Mouse (Mus musculus): Measurements from ENCODE around the gene Tbc1d22a.

Tbc1d22a gene

GRCm38 (mm10) chr15:86334276-86334675 is 120.0 kb downstream of the Tbc1d22a start:
- no peak for DNase-seq (ENCODE audit: extremely low spot score, low spot score)

DNA sequence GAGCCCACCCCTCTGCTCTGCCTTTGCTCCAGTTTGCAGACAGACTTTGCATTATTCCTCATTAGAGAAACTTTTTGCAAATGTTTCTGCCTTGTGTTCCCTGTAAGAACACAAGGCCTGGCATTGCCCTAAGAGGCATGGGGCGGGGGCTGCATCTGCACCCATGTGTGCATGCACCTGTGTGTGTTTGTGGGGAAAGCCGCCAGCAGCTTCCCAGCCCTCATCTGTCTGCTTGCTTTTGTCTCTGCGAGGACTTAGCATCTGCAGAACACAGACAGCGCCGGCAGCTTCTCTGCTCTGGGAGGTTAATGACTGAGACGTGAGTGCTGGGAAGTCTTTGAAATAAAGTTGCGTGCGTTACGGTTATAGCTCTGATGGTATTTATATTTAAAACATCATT is 120.5 kb downstream of the Tbc1d22a start:
- no peak for DNase-seq (ENCODE audit: extremely low spot score, low spot score)

DNA sequence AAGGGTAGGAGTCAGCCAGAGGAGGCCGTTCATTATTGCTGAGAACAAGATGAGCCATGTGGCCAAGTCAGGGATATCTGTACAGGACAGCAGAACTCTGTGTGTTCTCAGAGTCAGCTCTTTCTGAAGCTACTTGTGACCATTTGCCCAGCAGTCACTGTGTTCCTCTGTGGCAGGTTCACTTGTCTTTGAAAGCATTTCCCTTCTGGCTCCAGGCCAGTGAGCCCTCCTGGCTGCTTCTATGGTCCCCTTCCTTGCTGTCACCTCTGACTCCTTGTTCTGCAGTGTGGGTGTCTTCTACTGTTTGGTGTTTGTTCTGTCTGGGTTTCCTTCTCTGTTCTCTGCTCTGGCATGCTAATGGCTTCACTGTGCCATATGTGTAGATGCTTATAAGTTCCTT is 121.5 kb downstream of the Tbc1d22a start:
- DNase-seq (ENCODE audit: extremely low spot score, low spot score) = no peak

- no peak for DNase-seq (ENCODE audit: extremely low spot score, low spot score)
These were observed 123.5 kb downstream of the Tbc1d22a start for GRCm38 (mm10) chr15:86337726-86338125.

- DNase-seq (ENCODE audit: extremely low spot score, low spot score) = no peak
These were observed 125.5 kb downstream of the Tbc1d22a start for GRCm38 (mm10) chr15:86339736-86340135.

- DNase-seq (ENCODE audit: extremely low spot score, low spot score) = no peak
These were observed 126.5 kb downstream of the Tbc1d22a start for GRCm38 (mm10) chr15:86340766-86341165.

DNA sequence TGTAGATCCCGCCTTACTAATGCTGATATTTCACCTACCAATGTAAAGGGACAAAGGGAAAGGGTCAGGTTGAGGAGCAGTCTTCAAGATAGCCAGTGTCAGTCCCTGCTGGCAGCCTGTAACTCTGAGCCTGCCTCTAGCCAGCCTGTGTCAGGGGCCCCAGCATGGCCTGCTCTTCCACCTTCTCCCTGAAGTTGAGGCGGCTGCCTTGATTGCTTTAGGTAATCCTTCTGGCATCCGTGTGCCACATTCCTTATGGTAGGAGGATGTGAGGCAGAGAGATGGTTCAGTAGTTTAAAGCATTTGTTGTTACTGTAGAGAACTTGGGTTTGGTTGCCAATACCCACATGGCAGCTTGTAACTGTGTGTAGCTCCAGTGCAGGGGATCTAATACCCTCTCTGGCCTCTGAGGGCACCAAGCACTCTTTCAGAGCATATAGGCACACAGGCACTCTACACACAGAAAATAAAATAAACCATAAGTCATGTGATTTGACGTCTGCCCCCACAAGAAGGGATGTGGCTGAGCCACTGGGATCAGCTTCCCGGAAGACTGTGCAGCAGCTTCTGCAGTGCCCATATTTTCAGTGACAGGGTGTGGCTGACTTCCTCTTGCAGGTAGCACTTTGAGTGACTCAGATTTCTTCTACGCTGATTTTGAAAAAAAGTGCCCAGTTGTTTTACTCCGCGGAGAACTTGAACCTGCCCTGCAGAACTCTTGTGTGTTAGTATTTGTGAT is 128.5 kb downstream of the Tbc1d22a start:
- no peak for DNase-seq (ENCODE audit: extremely low spot score, low spot score)

DNA sequence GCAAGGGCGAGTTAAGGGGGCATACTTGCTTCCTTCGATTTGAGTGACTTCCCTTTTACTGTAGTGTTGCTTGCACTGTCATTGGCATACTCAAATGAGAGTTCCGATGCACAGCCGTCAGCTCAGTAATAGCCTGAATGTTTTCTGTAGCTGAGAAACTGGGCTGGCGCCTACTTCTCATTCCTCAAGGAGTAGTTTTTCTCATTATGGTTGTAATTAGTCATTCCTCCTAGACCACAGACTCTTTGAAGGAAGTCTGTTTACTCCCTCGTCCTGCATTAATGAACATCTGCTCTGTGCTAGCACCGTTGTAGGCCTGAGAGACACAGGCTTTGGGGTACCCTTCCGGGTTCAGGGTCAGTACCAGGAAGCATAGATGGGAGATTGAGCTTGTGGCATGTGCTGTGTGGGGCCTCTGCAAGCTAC is 130.7 kb downstream of the Tbc1d22a start:
- no peak for DNase-seq (ENCODE audit: extremely low spot score, low spot score)

DNA sequence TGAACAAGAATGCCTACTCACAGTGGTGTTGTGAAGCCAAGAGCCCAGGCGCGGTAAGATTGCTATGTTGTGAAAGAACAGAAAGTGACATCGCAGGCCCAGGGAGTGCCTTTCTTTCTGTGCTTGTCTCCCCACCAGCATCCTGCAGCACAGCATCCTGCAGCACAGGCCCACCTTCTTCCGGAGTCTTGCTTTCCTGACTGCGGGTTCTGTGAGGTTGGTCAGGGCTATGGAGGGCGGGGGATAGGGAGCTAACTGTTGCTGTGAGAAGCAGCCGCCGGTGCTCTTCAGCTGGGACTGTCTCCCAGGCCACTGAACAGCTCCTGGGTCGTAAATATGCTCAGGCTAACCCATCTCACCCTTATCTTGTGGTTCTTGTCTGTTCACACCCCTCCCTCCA is 131.6 kb downstream of the Tbc1d22a start:
- DNase-seq (ENCODE audit: extremely low spot score, low spot score) = no peak

DNA sequence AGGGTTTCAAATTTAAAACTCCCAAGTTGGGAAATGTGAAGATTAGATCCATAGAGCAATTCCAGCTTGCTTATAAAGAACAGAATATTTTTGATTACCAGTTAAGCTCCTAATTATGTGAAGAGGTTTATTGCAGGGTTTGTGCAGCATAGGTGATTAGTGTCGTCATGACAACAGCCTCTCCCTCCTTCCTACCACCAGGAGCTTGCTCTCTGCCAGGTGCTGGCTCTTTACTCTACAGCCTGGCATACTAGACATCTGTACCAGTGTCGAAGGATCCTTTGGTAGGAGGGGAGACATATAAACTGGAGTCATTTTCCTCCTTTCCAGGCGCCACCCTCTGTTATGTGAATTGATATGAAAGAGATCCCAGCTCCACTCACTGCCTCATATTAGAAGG is 132.3 kb downstream of the Tbc1d22a start:
- no peak for DNase-seq (ENCODE audit: extremely low spot score, low spot score)

GRCm38 (mm10) chr15:86354932-86355331 is 140.7 kb downstream of the Tbc1d22a start:
- no peak for DNase-seq (ENCODE audit: extremely low spot score, low spot score)

DNA sequence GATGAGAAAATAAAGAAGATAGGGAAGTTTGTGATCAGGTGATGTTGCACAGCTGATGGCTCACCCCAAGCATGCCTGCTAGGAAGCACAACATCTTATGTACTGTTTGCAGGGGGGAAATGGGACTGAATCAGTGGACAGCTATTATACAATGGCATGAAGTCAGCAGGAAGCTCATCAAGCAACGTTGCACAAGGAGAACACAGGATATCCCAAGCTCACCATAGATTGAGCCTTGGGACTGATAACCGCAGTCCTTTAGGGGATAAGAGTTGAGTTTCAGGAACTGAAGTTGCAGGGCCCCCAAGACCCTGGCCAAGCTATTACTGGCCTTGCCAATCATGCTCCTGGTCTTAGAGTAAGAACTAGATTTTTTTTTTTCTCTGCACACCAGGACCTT is 141.6 kb downstream of the Tbc1d22a start:
- no peak for DNase-seq (ENCODE audit: extremely low spot score, low spot score)

GRCm38 (mm10) chr15:86360376-86360775 is 146.1 kb downstream of the Tbc1d22a start:
- no peak for DNase-seq (ENCODE audit: extremely low spot score, low spot score)

DNA sequence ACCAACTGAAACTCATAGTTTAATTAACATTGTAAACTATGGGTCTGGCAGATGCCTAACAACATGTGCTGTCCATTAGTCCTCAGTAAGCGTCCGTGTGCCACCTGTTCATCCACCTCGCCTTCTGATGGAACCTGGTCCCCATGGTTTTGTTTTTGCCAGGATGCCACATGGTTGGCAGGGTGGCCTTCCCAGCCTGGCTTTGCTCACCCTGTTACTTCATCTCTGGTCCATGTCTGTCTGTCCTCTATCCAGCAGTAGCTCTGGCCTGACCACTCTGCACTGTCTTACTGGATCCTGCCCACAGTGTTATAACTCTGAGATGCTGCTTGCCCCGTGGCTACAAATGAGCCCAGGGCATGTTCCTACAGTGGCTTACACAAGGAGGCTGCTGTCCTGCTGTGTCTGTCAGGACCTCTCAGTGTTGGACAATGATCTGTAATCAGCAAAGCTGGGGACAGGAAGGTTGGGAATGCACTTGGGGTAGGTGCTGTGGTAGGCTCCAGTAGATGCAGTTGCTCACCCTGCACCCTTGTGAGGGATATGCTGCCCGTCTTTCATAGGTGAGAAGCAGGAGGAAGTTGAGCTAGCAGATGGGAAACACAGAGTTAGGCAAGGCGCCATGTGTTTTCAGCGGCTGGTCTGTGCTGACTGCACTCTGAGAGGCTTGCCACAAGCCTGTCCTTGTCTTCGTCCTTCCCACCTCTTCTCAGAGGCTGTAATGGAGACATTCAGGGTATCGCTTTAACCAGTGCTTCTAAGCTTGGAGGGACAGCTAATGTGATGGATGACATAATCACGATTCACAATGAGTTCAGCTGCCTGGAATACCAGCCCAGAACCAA is 148.3 kb downstream of the Tbc1d22a start:
- DNase-seq (ENCODE audit: extremely low spot score, low spot score) = no peak

DNA sequence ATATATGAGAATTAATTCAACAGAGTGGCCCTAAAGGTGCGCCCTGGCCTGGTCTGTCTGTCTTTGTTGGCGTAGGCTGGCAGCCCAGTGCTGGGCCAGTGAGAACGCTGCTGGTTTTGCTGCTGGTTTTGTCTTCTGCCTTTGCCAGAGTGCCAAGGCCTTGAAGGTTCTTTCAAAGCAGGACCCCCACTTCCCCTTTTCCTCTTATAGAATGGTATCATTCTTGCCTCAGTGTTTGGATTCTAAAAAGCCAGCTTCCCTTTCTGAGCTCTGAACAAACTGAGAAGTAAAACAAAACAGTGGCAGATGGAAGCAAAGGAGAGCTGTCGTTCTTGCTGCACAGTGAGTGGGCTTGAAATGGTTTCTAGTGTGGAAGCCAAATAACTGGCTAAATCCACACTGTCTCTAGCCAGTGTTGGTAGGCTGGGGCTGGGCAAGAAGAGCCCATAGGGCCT is 149.6 kb downstream of the Tbc1d22a start:
- DNase-seq (ENCODE audit: extremely low spot score, low spot score) = no peak

DNA sequence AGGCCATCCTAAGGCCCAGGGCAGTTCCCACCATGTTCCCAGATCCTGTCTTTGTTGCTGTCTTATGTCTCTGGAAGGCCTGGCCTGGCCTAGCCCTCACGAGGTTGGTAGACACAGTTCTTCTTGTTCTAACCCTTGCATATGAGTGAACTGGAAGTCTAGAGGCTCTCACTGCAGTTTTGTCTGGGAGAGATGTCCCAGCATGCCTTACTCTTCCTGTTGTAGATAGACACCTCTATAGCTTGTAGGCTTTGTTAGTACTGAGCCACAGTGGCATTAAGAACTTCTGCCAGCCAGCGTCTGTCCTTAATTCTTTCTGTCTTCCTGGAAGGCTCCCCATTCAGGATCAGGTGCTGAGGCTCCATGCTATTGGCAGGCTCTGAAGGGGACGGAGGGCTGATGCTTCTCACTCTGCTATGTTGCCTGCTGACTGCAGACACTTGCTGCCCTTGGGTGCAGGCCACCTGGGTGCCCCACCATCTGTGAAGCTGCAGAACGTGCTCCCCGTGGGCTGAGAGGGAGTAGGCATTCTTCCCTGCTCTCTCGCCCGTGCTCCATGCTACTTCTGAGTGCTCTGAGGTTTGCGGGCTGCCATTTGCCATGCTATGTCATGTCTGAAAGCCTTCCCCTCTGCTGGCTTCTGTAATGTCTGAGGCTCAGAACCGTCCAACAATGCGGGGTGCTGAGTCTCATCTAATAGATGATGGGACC is 150.8 kb downstream of the Tbc1d22a start:
- DNase-seq (ENCODE audit: extremely low spot score, low spot score) = no peak

DNA sequence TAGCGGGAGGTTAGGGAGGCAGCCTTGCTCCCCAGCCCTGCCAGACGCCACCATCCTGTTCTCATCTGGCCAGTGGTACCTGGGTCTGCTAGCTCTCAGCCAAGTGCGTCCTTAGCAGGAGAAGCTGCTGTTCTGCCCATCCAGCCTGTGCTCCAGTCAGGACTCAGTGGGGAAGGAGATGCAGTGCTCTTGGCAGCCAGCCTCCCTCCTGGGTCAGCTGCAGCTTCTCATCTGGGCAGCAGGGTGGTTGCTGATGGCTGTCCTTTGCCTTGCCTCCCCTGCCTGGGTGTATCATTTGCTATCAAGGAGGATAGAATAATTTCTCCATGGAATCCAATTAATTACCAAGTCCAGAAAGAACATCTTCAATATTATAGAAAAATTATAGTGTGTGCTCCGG is 152.5 kb downstream of the Tbc1d22a start:
- DNase-seq (ENCODE audit: extremely low spot score, low spot score) = no peak

GRCm38 (mm10) chr15:86367247-86367646 is 153.0 kb downstream of the Tbc1d22a start:
- DNase-seq (ENCODE audit: extremely low spot score, low spot score) = no peak

DNA sequence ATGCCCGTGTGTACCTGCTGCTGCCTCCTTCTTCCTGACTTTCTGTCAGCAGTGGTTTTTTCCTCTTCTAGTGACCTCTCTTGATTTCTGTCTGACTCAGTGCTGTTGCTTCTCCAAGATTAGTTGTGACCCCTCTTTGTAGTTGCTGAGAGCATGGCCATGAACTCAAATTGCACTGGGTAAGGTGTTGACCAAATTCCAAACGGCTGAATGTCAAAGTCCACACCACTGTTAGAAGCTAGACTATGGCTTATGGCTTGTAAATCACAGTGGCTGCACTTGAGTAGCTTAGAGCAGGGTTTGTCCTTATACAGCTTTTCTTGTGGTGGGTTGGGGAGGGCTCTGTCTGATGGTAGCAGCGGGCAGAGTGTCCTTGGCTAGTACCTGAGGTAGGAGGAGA is 156.6 kb downstream of the Tbc1d22a start:
- DNase-seq (ENCODE audit: extremely low spot score, low spot score) = no peak

DNA sequence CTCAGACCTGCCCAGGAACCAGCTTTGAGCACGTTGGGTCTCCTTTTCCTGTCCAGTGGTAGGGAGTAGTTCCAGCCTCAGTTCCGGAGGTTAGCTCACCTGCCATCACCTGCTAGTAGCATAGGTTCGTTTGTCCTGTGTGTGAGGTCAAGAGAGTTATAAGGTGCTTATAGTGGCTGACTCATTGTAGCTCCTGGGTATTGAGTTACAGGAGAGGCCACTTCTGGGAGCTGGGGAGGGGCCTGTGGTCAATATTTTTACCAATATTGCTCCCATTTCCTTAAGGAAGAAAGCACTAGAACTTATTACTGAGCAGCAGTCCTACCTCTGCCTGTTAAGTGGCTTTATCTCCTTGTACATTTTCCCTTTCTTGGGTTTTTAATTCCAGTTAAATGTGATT is 161.0 kb downstream of the Tbc1d22a start:
- DNase-seq (ENCODE audit: extremely low spot score, low spot score) = no peak

DNA sequence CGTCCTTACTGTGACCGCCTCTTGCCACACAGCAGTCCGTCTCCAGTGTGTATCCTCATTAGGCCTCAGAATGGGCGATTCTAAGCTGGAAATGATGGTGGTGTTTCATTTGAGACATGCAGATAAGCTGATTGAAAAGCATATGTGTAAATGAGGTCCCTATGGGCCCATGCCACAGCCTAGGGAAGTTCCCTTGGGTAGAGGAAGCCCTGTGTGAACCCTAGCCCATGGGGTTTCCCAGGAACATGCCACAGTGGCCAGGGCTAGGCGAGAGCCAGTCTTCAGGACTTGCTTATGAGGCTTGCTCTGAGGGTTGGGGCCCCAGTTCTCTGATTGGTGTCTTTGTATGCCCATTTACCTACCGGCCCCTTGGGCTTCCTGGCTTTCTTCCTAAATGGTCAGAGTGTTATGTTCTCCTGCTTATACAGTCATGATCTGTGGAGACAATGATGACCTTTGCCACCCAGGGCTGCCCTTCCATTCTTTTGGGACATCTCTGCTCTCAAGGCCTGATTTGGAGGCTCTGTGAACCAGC is 161.7 kb downstream of the Tbc1d22a start:
- DNase-seq (ENCODE audit: extremely low spot score, low spot score) = no peak

DNA sequence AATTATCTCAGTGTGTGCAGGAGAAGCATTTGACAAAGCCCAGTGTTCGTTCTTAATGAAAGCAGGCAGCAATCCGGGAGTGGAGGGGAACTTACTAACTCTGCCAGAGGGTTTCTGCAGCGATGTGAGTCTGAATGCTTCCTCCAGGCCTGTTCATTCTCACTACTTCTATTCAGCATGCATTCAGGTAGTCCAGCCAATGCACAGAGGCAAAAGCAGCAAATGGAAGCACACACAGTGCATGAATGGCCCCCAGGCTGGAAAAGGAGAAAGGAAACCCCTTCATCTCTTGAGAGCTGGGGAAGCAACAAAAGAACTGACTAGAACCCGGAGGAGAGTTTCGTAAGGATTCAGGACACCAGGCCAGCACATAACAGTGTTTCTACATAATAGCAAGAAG is 169.0 kb downstream of the Tbc1d22a start:
- DNase-seq (ENCODE audit: extremely low spot score, low spot score) = no peak
